Mouse (Mus musculus) liver, embryonic 16.5 days (tissue): ENCODE measurements around the gene Htr5b. TPM values are rescaled to one million over a fixed set of nuclear protein-coding genes. Genes with fewer than 3 reads are reported as not detected.

ENCODE experiments used
- ATAC-seq: fragments of 200-750 bp; cut with Nextera tagmentation; 2 replicates; pipeline ENCODE4 v1.8.0; 2017; ENCODE audit warnings: low read depth, mild to moderate bottlenecking, moderate number of reproducible peaks, moderate library complexity
- H3K27ac ChIP-seq: fragments of 300-500 bp; sonication (generic); 2 replicates; pipeline ENCODE4 v1.5.1; 2014; ENCODE audit warnings: mild to moderate bottlenecking, low read length
- H3K27me3 ChIP-seq: fragments of 300-500 bp; sonication (generic); 2 replicates; pipeline ENCODE4 v1.6.1; 2014; ENCODE audit warnings: low read depth, low read length, mixed read lengths; ENCODE audit not compliant: control insufficient read depth, insufficient read depth
- H3K36me3 ChIP-seq: fragments of 300-500 bp; sonication (generic); 2 replicates; pipeline ENCODE4 v1.6.1; 2014; ENCODE audit warnings: mild to moderate bottlenecking; ENCODE audit not compliant: control insufficient read depth, insufficient read depth
- H3K4me1 ChIP-seq: fragments of 300-500 bp; sonication (generic); 2 replicates; pipeline ENCODE4 v1.6.1; 2014; ENCODE audit warnings: low read depth, low read length, mixed read lengths; ENCODE audit not compliant: control insufficient read depth
- H3K4me2 ChIP-seq: fragments of 300-500 bp; sonication (generic); 2 replicates; pipeline ENCODE4 v1.6.1; 2014; ENCODE audit warnings: low read depth, low read length, mixed read lengths
- H3K4me3 ChIP-seq: fragments of 300-500 bp; sonication (generic); 2 replicates; pipeline ENCODE4 v1.5.1; 2014; ENCODE audit warnings: low read depth, mild to moderate bottlenecking, low read length
- H3K9ac ChIP-seq: fragments of 300-500 bp; sonication (generic); 2 replicates; pipeline ENCODE4 v1.6.1; 2014; ENCODE audit warnings: low read depth, low read length
- H3K9me3 ChIP-seq: fragments of 300-500 bp; sonication (generic); replicated peaks from 2 replicates; pipeline ENCODE4 v1.6.1; 2016; ENCODE audit warnings: low read length; ENCODE audit not compliant: control insufficient read depth
- WGBS: fragments of 180-500 bp; shearing (Covaris S2); extraction: QIAGEN DNeasy Blood & Tissue Kit; methylation state at CpG from one replicate; pipeline ENCODE4 v1.1.7; 2014; ENCODE audit not compliant: insufficient replicate concordance; 5-methylcytosine and 5-hydroxymethylcytosine counted together
- polyA plus RNA-seq: library from polyadenylated mRNA; unstranded; fragments of >200 nt; fragmentation: Nextera tagmentation; extraction: Ambion mirVana; gene quantifications from 2 replicates; pipeline ENCODE4 v1.2.1, GENCODE M21; 2015

Gene Htr5b
- polyA plus RNA-seq, 1 experiment from 2014 or later = not detected

GRCm38 (mm10) chr1:121510420-121511140, 17.7 kb downstream of the Htr5b start:
- Histone ChIP-seq H3K4me2 (no peak overlapping the region), H3K27ac (no peak overlapping the region), H3K9ac (no peak overlapping the region), H3K4me1 (no peaks in the 10 kb centered on the region), H3K27me3 (no peaks in the 10 kb centered on the region), H3K9me3 (no peaks in the 10 kb centered on the region), H3K4me3 (no peak overlapping the region), H3K36me3 (no peaks in the 10 kb centered on the region)
- WGBS = 68% methylated on average over 19 of the region's 19 CpGs
- ATAC-seq = no peak

GRCm38 (mm10) chr1:121508729-121509128, 19.5 kb downstream of the Htr5b start:
- no peak for ATAC-seq
- Histone ChIP-seq H3K9me3 (no peaks in the 10 kb centered on the region), H3K4me3 (no peak overlapping the region), H3K27me3 (no peaks in the 10 kb centered on the region), H3K36me3 (no peaks in the 10 kb centered on the region), H3K9ac (no peak overlapping the region), H3K4me1 (no peaks in the 10 kb centered on the region), H3K4me2 (no peak overlapping the region), H3K27ac (no peak overlapping the region)
- 29% methylated on average over 2 of the region's 2 CpGs for WGBS

- no peak overlapping the region for H3K4me3 ChIP-seq
- no peak overlapping the region for H3K4me2 ChIP-seq
- H3K9ac ChIP-seq = no peak overlapping the region
- ATAC-seq = peak; percentile 24; the same call in 1 of the 2 replicates
- H3K27ac ChIP-seq = no peak overlapping the region
- peaks cover 13% of the 10 kb centered on the region for H3K36me3 ChIP-seq
- H3K27me3 ChIP-seq = no peaks in the 10 kb centered on the region
- no peaks in the 10 kb centered on the region for H3K4me1 ChIP-seq
- 54% methylated on average over 4 of the region's 4 CpGs for WGBS
- H3K9me3 ChIP-seq = no peaks in the 10 kb centered on the region
These were observed 31.2 kb downstream of the Htr5b start for GRCm38 (mm10) chr1:121497093-121497492.

- no peaks in the 10 kb centered on the region for H3K4me1 ChIP-seq
- no peak for ATAC-seq
- H3K9ac ChIP-seq = no peak overlapping the region
- 34% methylated on average over 5 of the region's 5 CpGs for WGBS
- no peak overlapping the region for H3K4me3 ChIP-seq
- no peaks in the 10 kb centered on the region for H3K9me3 ChIP-seq
- H3K27ac ChIP-seq = no peak overlapping the region
- no peak overlapping the region for H3K4me2 ChIP-seq
- H3K27me3 ChIP-seq = no peaks in the 10 kb centered on the region
- 0 out of 2 replicates have a peak, but pooled peaks cover 3% of the 10 kb centered on the region for H3K36me3 ChIP-seq
These were observed 38.0 kb downstream of the Htr5b start for GRCm38 (mm10) chr1:121490241-121490640.

GRCm38 (mm10) chr1:121486803-121487202, 41.5 kb downstream of the Htr5b start:
- no peak overlapping the region for H3K4me2 ChIP-seq
- H3K27ac ChIP-seq = no peak overlapping the region
- H3K4me3 ChIP-seq = no peak overlapping the region
- no peaks in the 10 kb centered on the region for H3K9me3 ChIP-seq
- ATAC-seq = no peak
- peaks cover 11% of the 10 kb centered on the region for H3K36me3 ChIP-seq
- H3K9ac ChIP-seq = no peak overlapping the region
- no peaks in the 10 kb centered on the region for H3K27me3 ChIP-seq
- H3K4me1 ChIP-seq = no peaks in the 10 kb centered on the region
- 77% methylated on average over 6 of the region's 6 CpGs for WGBS

GRCm38 (mm10) chr1:121483091-121483490, 45.2 kb downstream of the Htr5b start:
- WGBS = 71% methylated on average over 4 of the region's 4 CpGs
- Histone ChIP-seq H3K9ac (no peak overlapping the region), H3K4me2 (no peak overlapping the region), H3K27ac (no peak overlapping the region), H3K36me3 (peaks cover 12% of the 10 kb centered on the region), H3K9me3 (no peaks in the 10 kb centered on the region), H3K4me3 (no peak overlapping the region), H3K4me1 (no peaks in the 10 kb centered on the region), H3K27me3 (no peaks in the 10 kb centered on the region)
- ATAC-seq = no peak

GRCm38 (mm10) chr1:121479403-121479802, 48.9 kb downstream of the Htr5b start:
- WGBS = 65% methylated on average over 5 of the region's 5 CpGs
- no peak overlapping the region for H3K27ac ChIP-seq
- peaks cover 9% of the 10 kb centered on the region for H3K36me3 ChIP-seq
- H3K9ac ChIP-seq = no peak overlapping the region
- H3K9me3 ChIP-seq = no peaks in the 10 kb centered on the region
- H3K27me3 ChIP-seq = no peaks in the 10 kb centered on the region
- no peaks in the 10 kb centered on the region for H3K4me1 ChIP-seq
- no peak for ATAC-seq
- H3K4me3 ChIP-seq = no peak overlapping the region
- H3K4me2 ChIP-seq = no peak overlapping the region

- Histone ChIP-seq H3K27me3 (no peaks in the 10 kb centered on the region), H3K9me3 (no peaks in the 10 kb centered on the region), H3K27ac (no peak overlapping the region), H3K4me1 (no peaks in the 10 kb centered on the region), H3K36me3 (peaks cover 9% of the 10 kb centered on the region), H3K9ac (no peak overlapping the region), H3K4me3 (no peak overlapping the region), H3K4me2 (no peak overlapping the region)
- WGBS = 48% methylated on average over 12 of the region's 12 CpGs
- peak; percentile 11; the same call in 1 of the 2 replicates for ATAC-seq
These were observed 49.8 kb downstream of the Htr5b start for GRCm38 (mm10) chr1:121478284-121478980.

- no peak for ATAC-seq
- no peak overlapping the region for H3K27ac ChIP-seq
- H3K4me3 ChIP-seq = no peak overlapping the region
- no peaks in the 10 kb centered on the region for H3K27me3 ChIP-seq
- 70% methylated on average over 5 of the region's 5 CpGs for WGBS
- no peak overlapping the region for H3K9ac ChIP-seq
- H3K36me3 ChIP-seq = peaks cover 6% of the 10 kb centered on the region
- no peaks in the 10 kb centered on the region for H3K9me3 ChIP-seq
- no peaks in the 10 kb centered on the region for H3K4me1 ChIP-seq
- no peak overlapping the region for H3K4me2 ChIP-seq
These were observed 50.5 kb downstream of the Htr5b start for GRCm38 (mm10) chr1:121477716-121478115.
